Mouse (Mus musculus) kidney, adult 11 months (tissue): Measurements from ENCODE around the gene Mab21l2.
A peak's percentile ranks its signal among the peaks of the same experiment; 100 is the strongest.

Source experiments
- DNase-seq: peaks from one replicate; pipeline ENCODE4 v3.0.0; 2022

Gene Mab21l2

DNA sequence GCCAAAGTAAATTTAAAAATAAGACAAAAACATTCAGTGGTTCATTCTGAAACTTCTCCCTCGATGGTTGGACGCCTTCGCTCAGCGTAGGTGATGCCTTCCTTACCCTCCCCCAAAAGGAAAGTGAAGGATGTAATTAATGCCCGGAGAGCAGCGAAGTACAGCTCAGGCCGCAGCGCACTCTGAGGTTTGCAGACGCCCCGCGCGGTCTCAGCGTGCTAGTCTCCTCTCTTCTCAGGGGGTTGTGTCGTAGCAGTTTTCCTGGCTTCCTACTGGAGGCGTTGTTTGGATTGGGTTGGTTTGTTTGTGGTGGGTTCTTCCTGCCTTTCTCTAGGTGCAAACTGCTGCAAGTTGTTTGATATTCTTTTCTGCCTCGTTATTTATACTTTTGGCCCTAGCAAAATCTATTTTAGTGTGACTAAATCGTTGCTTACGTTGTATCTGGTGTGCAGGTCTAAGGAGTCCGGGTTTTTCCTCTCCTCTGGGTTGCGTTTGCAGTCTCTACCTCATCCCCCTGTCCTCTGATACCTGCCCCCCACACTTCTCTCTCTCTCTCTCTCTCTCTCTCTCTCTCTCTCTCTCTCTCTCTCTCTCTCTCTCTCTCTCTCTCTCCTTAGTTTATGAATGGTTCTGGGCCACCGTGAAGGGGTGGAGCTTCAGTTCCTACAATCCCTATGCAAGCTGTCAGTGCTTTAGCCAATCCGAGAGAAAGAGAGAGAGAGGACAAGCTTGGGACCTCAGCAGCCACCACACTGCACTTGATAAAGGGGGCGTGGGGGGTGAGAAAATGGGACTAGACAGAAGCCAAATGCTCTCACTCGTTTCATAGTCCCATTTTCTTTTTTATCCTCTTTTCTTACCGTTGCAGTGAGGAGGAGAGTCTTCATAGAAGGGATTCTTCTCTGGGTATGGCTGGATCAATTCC is at the start of gene Mab21l2:
TSS of gene Mab21l2 (minus strand) at position 539 of the 925 bp plus-strand sequence.
- DNase-seq: no peak

- no peak for DNase-seq
Measured at GRCm38 (mm10) chr3:86575312-86575711, 26.9 kb upstream of the Mab21l2 start.

GRCm38 (mm10) chr3:86572519-86573244 is 24.3 kb upstream of the Mab21l2 start:
- no peak for DNase-seq

- DNase-seq: no peak
Measured at GRCm38 (mm10) chr3:86571518-86571917, 23.1 kb upstream of the Mab21l2 start.

GRCm38 (mm10) chr3:86567312-86567711 is 18.9 kb upstream of the Mab21l2 start:
- no peak for DNase-seq

DNA sequence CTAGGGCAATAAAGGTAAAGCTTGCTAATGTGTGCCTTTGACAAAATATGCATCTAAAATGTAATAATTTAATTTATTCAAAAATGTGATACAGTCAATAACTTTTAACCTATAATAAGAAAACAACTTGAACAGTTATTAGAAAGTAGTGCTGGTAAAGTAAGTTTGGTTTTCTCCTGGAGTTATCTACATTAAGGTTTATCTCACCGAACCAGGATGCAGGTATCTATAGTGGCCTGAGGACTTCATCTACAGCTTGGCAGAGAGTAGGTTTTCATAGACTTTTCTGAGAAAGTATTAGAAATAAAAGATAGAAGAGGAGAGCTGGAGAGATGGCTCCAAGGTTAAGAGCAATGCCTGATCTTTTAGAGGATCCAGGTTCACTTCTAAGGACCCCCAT is 13.0 kb upstream of the Mab21l2 start:
- no peak for DNase-seq

- DNase-seq: no peak
Measured at GRCm38 (mm10) chr3:86561023-86561344, 12.6 kb upstream of the Mab21l2 start.

DNA sequence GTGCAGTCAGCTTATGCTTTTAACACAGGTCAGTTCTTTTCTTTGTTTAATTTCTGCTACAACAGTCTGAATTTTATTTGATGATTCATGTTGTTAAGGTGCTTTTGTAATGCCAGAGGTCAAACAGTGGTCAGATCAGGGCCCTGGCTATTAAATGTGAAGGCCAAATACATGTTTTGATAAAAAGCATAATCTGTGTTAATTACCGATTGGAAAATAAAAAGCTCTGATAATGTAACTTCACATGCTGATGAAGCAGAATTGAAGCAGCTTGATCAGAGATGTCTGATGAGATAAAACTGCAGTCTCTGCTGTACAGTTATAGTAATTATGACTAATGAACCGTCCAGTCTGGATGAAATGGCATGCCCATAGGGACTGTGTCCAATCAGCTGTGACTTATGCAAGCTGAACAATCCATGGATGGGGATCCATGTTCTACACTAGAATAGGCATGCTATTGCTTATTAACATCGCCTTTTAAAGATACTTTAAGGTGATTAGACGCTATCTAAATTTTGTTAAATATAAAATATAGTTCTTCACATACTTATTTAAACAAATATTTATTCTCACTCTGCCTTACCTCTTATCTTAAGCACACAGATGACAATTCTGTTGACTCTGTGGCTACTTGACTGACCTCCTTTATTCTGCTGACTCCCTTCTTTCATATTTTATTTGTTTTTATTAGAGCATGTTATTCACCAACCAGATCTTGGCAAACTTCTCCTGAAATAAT is 12.0 kb upstream of the Mab21l2 start:
- no peak for DNase-seq

DNA sequence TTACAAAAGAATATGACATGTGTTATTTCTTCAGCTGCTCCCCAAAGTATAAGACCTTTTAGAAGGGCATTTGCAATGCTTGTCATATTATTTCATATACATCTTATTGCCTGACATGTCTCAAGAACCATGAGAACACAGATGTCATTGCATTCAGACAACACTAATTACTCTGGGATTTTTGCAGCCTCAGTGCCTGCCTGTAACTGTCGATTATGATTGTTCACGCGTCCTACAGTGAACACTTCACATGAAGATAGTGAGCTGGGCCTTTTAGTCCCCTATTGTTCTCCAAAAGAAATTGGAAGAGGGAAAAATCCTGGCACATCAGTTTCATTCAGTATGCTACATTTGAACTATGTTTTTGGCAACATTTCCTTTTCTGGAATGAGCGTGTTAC is 11.2 kb upstream of the Mab21l2 start:
- no peak for DNase-seq

DNA sequence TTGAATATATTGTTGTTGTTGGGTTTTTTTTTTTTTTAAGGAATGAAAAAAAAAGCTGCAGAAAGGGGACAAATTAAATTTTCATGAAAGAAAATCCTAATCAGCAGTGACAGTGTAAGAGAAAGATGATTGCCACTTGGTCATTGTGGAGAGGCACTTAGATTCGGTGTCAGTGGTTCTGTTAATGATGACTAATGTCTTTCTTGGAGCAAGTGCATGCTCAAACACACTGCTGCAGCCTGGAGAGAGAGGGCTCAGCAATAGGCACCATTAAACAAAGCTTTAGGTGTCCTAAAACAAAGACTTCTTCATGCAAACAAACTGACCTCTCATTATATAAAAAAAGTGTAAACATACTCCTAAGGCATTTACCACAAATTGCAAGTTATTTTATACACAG is 10.5 kb upstream of the Mab21l2 start:
- no peak for DNase-seq

DNA sequence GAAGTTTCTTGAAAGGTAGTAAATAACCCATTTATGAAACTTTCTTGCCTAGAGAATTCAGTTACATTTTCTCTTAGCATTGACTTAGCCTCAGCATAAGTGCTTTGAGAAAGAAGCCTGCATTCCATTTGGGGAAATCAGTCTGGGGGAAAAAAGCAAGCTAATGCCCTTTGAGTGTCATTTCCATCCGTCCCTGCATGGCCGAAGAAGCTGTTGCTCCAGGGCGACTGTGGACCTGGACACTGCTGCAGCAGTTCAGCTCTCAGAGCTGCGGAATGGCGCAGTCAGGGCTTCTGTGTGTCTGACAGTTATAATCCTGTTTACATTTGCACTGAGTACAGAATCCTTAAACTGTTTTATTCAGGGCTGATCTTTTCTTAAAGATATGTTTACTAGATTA is 3.7 kb upstream of the Mab21l2 start:
- no peak for DNase-seq

GRCm38 (mm10) chr3:86551011-86551728 is 2.7 kb upstream of the Mab21l2 start:
- DNase-seq: no peak

- DNase-seq: no peak
Measured at GRCm38 (mm10) chr3:86550301-86551010, 2.0 kb upstream of the Mab21l2 start.

DNA sequence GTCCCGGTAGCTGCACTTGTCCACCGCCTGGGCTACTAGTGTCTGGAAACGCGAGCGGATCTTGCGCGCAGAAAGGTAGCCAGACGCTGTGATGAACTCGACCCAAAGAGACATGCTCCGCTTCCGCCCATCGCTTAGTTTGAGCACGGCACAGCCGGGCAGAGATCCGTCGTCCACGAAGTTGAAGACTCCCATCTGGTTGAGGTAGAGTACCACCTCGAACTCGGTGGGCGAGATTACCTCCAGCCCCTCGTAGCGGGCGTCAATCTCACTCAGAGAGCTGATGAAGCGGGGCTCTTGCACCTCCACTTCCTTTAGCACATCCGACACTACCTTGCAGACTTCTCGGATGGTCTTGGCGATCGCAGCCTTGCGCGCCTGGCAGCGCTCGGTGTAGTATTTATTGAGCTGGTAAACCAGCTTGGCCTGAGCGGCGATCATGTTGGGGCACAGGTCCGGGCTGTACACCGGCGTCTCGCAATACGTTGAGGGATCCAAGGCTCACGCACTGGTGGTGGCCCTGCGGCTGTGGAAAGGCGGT is 1.1 kb downstream of the Mab21l2 start:
- no peak for DNase-seq

GRCm38 (mm10) chr3:86546471-86547250 is 1.8 kb downstream of the Mab21l2 start:
- peak; percentile 36 for DNase-seq

GRCm38 (mm10) chr3:86545945-86546344 is 2.5 kb downstream of the Mab21l2 start:
- DNase-seq: no peak

GRCm38 (mm10) chr3:86544785-86545184 is 3.6 kb downstream of the Mab21l2 start:
- no peak for DNase-seq

DNA sequence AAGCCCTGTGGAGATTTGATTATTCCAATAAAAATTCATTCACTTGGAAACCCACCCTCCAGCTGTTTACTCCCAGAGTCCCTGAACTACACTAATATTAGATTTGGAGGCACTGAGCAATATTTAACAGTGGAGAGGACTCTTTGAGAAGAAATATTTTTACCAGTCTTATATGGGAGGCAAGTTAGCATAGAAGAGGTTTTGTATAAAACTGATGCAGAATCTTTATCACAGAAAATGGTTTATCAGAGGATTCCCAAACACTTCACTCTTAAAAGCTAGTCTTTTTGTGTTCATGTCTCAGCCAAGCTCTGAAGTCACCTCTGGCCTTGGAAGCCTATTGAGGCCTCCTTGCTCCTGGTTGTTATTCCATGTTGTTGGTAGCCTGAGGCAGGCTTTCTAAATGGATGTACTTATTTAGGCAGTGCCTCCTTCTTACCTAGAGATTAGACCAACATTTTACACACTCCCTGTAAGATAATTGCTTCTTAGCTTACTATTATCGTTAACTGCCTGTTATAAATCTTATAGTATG is 6.5 kb downstream of the Mab21l2 start:
- no peak for DNase-seq

- DNase-seq: no peak
Measured at GRCm38 (mm10) chr3:86541074-86541614, 7.3 kb downstream of the Mab21l2 start.

DNA sequence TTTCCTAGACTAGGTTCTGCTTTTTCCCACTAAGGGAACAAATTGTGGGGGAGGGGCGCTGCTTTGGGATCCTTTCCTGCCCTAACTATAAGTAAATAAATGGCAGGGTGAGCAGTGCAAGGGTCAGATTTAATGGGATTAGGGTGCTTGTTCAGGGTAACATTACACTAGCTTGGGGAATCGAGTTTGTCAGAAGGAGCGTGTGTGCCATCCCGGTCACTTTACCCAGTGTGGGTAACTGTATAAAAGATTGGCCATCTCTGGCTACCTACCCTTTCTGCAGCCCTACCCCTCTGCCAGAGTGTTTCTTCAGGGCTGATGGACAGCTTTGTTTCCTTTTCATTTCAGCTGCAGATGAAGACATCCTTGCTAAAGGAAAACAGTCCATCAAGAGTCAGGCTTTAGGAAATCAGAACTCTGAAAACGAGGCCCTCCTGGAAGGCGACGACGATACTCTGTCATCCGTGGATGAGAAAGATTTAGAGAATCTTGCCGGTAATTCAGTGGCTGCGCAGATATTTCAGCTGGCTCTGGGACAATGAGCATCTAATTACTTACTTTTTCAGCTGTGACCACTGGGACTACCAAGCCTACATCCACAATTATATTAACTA is 8.8 kb downstream of the Mab21l2 start:
- no peak for DNase-seq
